24 mouse cellular contexts compared by ENCODE assay signal in the genomic region with DNA sequence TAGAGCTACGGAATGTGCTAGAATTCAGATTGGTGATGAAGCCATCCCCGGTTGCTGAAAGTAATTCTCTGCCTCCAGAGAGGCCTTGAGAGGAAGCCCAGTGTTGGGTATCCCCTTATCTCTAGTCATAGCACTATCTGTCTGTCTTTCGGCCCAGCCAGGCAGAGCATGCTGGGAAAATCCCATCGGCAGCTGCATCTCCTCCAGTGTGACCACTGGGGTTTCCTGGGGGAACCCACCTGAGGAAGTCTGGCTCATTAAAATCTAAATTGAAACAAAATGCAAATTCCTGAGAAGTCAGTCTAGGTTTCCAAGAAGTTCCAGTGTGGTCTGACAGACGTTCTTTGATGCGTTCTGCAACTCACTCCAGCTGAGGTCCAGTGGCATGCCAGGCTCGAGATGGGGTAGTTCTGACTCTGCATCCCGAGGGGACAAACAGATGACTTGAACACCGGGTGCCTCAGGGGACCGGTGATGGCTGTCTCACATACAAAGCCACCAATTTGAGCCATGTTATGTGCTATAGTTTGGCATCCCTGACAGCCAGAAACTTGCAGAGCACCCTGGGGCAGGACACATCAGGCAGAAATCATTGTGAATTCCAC. TPM values are rescaled to one million over a fixed set of nuclear protein-coding genes. Genes with fewer than 3 reads are reported as not detected.
DNase-seq lines count a peak whose midpoint lies in the region; ATAC-seq lines count a peak whose summit lies in the region.
"Had no signal": no experiment of that assay in that cellular context is flagged by ENCODE, and none has a peak within 500 bp of the region (broad histone marks: within the 10 kb centered on the region; RNA-seq: fewer than 3 reads in every experiment).

No protein-coding gene starts in this region.

- no peaks in the 10 kb centered on the region for H3K36me3 ChIP-seq in forebrain, embryonic 11.5 days (ENCODE audit: control insufficient read depth, insufficient read depth, low read length)
- H3K36me3 ChIP-seq in forebrain, embryonic 13.5 days (ENCODE audit: poor library complexity, severe bottlenecking) = no peaks in the 10 kb centered on the region
- H3K36me3 ChIP-seq in hindbrain, embryonic 10.5 days = no peaks in the 10 kb centered on the region
- H3K36me3 ChIP-seq in hindbrain, embryonic 16.5 days (ENCODE audit: control insufficient read depth, insufficient read depth, low read length) = no peaks in the 10 kb centered on the region
- no peaks in the 10 kb centered on the region for H3K36me3 ChIP-seq in splenic B cell, adult 2 months (ENCODE audit: control insufficient read depth, insufficient read depth, low read length, poor library complexity, severe bottlenecking)
- H3K36me3 ChIP-seq in liver, embryonic 12.5 days = no peaks in the 10 kb centered on the region
- H3K36me3 ChIP-seq: forebrain, embryonic 15.5 days; G1E; hindbrain, embryonic 13.5 days; limb, embryonic 13.5 days; liver, embryonic 13.5 days; midbrain, embryonic 12.5 days had no signal

- peak; percentile 14 for DNase-seq in forebrain, embryonic 11.5 days (ENCODE audit: low spot score)
- no peak for DNase-seq in hindbrain, embryonic 10.5 days (ENCODE audit: low spot score)
- DNase-seq in thymus, postnatal 4 days = peak; percentile 5
- no peak for DNase-seq in thymus, postnatal 14 days
- DNase-seq in splenic B cell, adult 2 months (ENCODE audit: low read depth, low spot score) = peak; percentile 61
- DNase-seq: cerebellum, adult 8-10 months; cerebellum, postnatal 36 days; embryo, embryonic 11 days; kidney, adult 2 months; liver, embryonic 13.5 days; lung, adult 2 months; lung, postnatal 14 days; right cerebral cortex, postnatal 14 days; thymus, adult 18-20 months had no signal

- ATAC-seq in forebrain, embryonic 11.5 days (replicated peaks; ENCODE audit: low FRiP score) = no peak
- no peak for ATAC-seq in forebrain, embryonic 13.5 days
- no peak for ATAC-seq in hindbrain, embryonic 16.5 days
- ATAC-seq in liver, embryonic 12.5 days = no peak
- ATAC-seq: forebrain, embryonic 15.5 days; inflammation-experienced regulatory T-cells, adult 6 months; Patski had no signal

- no peak overlapping the region for H3K4me2 ChIP-seq in forebrain, embryonic 11.5 days (ENCODE audit: low read depth, low read length, severe bottlenecking)
- no peak overlapping the region for H3K4me2 ChIP-seq in forebrain, embryonic 13.5 days
- H3K4me2 ChIP-seq in hindbrain, embryonic 16.5 days (ENCODE audit: low read length) = no peak overlapping the region
- no peak overlapping the region for H3K4me2 ChIP-seq in liver, embryonic 12.5 days
- H3K4me2 ChIP-seq: forebrain, embryonic 15.5 days; hindbrain, embryonic 13.5 days; limb, embryonic 13.5 days; liver, embryonic 13.5 days; midbrain, embryonic 12.5 days had no signal

- H3K4me1 ChIP-seq in forebrain, embryonic 11.5 days (replicated peaks; ENCODE audit: control insufficient read depth, insufficient read depth, low read length) = 0 out of 2 replicates have a peak, but pooled peaks cover 8% of the 10 kb centered on the region
- H3K4me1 ChIP-seq in forebrain, embryonic 13.5 days = peaks cover 17% of the 10 kb centered on the region
- H3K4me1 ChIP-seq in hindbrain, embryonic 10.5 days (replicated peaks) = peaks cover 69% of the 10 kb centered on the region
- peaks cover 6% of the 10 kb centered on the region for H3K4me1 ChIP-seq in hindbrain, embryonic 16.5 days (ENCODE audit: control insufficient read depth, insufficient read depth, low read depth, low read length)
- H3K4me1 ChIP-seq in liver, embryonic 12.5 days = peaks cover 57% of the 10 kb centered on the region

- 87% methylated on average over 10 of the region's 10 CpGs for WGBS in forebrain, embryonic 11.5 days
- WGBS in forebrain, embryonic 13.5 days = 88% methylated on average over 10 of the region's 10 CpGs
- 84% methylated on average over 10 of the region's 10 CpGs for WGBS in hindbrain, embryonic 10.5 days
- WGBS in hindbrain, embryonic 16.5 days = 74% methylated on average over 10 of the region's 10 CpGs
- 62% methylated on average over 10 of the region's 10 CpGs for WGBS in liver, embryonic 12.5 days (ENCODE audit: insufficient replicate concordance)

- no peak overlapping the region for H3K9ac ChIP-seq in forebrain, embryonic 11.5 days (ENCODE audit: low read length)
- no peak overlapping the region for H3K9ac ChIP-seq in forebrain, embryonic 13.5 days
- H3K9ac ChIP-seq in hindbrain, embryonic 16.5 days (ENCODE audit: low read depth, low read length) = no peak overlapping the region
- H3K9ac ChIP-seq in liver, embryonic 12.5 days = no peak overlapping the region
- H3K9ac ChIP-seq: forebrain, embryonic 15.5 days; hindbrain, embryonic 13.5 days; liver, embryonic 13.5 days; midbrain, embryonic 12.5 days had no signal

- no peaks in the 10 kb centered on the region for H3K27me3 ChIP-seq in forebrain, embryonic 11.5 days (ENCODE audit: control insufficient read depth, insufficient read depth, low read length)
- no peaks in the 10 kb centered on the region for H3K27me3 ChIP-seq in forebrain, embryonic 13.5 days
- no peaks in the 10 kb centered on the region for H3K27me3 ChIP-seq in hindbrain, embryonic 10.5 days (ENCODE audit: insufficient read depth, poor library complexity, severe bottlenecking)
- no peaks in the 10 kb centered on the region for H3K27me3 ChIP-seq in hindbrain, embryonic 16.5 days (replicated peaks; ENCODE audit: control insufficient read depth, insufficient read depth, low read length)
- H3K27me3 ChIP-seq in splenic B cell, adult 2 months (ENCODE audit: control insufficient read depth, insufficient read depth, low read length, poor library complexity, severe bottlenecking) = no peaks in the 10 kb centered on the region
- H3K27me3 ChIP-seq in liver, embryonic 12.5 days (replicated peaks) = peaks cover 17% of the 10 kb centered on the region; the same call in 1 of the 2 replicates
- H3K27me3 ChIP-seq: forebrain, embryonic 15.5 days; hindbrain, embryonic 13.5 days; limb, embryonic 13.5 days; liver, embryonic 13.5 days; midbrain, embryonic 12.5 days; Patski had no signal

- H3K4me3 ChIP-seq in forebrain, embryonic 11.5 days (ENCODE audit: low read depth, low read length) = no peak overlapping the region
- H3K4me3 ChIP-seq in forebrain, embryonic 13.5 days = no peak overlapping the region
- H3K4me3 ChIP-seq in hindbrain, embryonic 10.5 days = no peak overlapping the region
- no peak overlapping the region for H3K4me3 ChIP-seq in hindbrain, embryonic 16.5 days (ENCODE audit: low read length)
- H3K4me3 ChIP-seq in liver, embryonic 12.5 days = no peak overlapping the region
- H3K4me3 ChIP-seq: forebrain, embryonic 15.5 days; hindbrain, embryonic 13.5 days; limb, embryonic 13.5 days; liver, embryonic 13.5 days; midbrain, embryonic 12.5 days had no signal

- H3K9me3 ChIP-seq in forebrain, embryonic 11.5 days (ENCODE audit: control insufficient read depth, low read length) = no peaks in the 10 kb centered on the region
- H3K9me3 ChIP-seq in forebrain, embryonic 13.5 days (replicated peaks) = no peaks in the 10 kb centered on the region
- H3K9me3 ChIP-seq in hindbrain, embryonic 10.5 days = no peaks in the 10 kb centered on the region
- H3K9me3 ChIP-seq in hindbrain, embryonic 16.5 days (ENCODE audit: control insufficient read depth, low read length) = no peaks in the 10 kb centered on the region
- H3K9me3 ChIP-seq in liver, embryonic 12.5 days (replicated peaks) = no peaks in the 10 kb centered on the region
- H3K9me3 ChIP-seq: forebrain, embryonic 15.5 days; G1E; hindbrain, embryonic 13.5 days; limb, embryonic 13.5 days; liver, embryonic 13.5 days; midbrain, embryonic 12.5 days had no signal

- no peak overlapping the region for H3K27ac ChIP-seq in forebrain, embryonic 11.5 days (ENCODE audit: low read depth, low read length)
- H3K27ac ChIP-seq in forebrain, embryonic 13.5 days = no peak overlapping the region
- peak overlapping the region; percentile 62; the same call in 1 of the 2 replicates for H3K27ac ChIP-seq in hindbrain, embryonic 10.5 days
- no peak overlapping the region for H3K27ac ChIP-seq in hindbrain, embryonic 16.5 days (ENCODE audit: low read depth, low read length)
- H3K27ac ChIP-seq in liver, embryonic 12.5 days = no peak overlapping the region
- H3K27ac ChIP-seq: forebrain, embryonic 15.5 days; hindbrain, embryonic 13.5 days; limb, embryonic 13.5 days; liver, embryonic 13.5 days; midbrain, embryonic 12.5 days had no signal

RNA-seq across cellular contexts. Expression of gene Sik1, which starts 19.8 kb away (rescaled TPM):
- polyA plus RNA-seq in forebrain, embryonic 11.5 days (2014; fragmentation: Nextera tagmentation; extraction: Ambion mirVana) = 15.6 and 16.7 TPM in 2 replicates
- 13.5 and 13.8 TPM in 2 replicates for polyA plus RNA-seq in forebrain, embryonic 13.5 days (2015; fragmentation: Nextera tagmentation; extraction: Ambion mirVana)
- polyA plus RNA-seq in hindbrain, embryonic 10.5 days (2016; fragmentation: Nextera tagmentation; extraction: Ambion mirVana) = 14.0 and 14.3 TPM in 2 replicates
- 16.2 and 17.4 TPM in 2 replicates for polyA plus RNA-seq in hindbrain, embryonic 16.5 days (2015; fragmentation: Nextera tagmentation; extraction: Ambion mirVana)
- polyA plus RNA-seq in liver, embryonic 12.5 days (2016; fragmentation: Nextera tagmentation; extraction: Ambion mirVana) = 5.9 and 7.0 TPM in 2 replicates

Comparison
In these comparisons a context has a peak if more than half of its experiments do, and no peak if none do; other contexts are left out.
1. DNase-seq: peak in forebrain, embryonic 11.5 days (single experiment), thymus, postnatal 4 days (single experiment) and splenic B cell, adult 2 months (single experiment); none in hindbrain, embryonic 10.5 days (single experiment) and thymus, postnatal 14 days (single experiment).